Mouse (Mus musculus): ENCODE data around the gene Tldc2.

Gene Tldc2

DNA sequence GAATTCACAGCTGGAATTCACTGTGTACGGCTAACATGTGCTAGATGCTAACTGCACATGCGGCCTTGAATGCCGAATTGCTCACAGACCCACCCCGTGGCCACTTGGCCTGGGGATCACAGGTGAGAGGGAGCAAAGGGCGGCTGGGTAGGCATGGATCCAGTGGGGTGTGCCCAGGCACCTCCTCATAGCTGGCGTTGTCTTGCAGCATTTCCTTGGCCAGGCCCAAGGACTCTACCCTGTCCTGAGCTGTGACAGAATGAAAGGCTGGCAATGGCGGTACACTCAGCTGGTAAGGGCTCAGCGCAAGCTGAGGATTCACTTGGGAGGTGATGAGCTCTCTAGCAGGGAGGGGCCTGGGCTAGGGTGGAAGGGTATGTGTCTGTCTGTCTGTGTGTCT lies at the start of gene Tldc2:
Gene Tldc2 (plus strand): TSS at position 260 of the 400 bp plus-strand sequence.
- no peak for DNase-seq (ENCODE audit: low read depth, low spot score)

DNA sequence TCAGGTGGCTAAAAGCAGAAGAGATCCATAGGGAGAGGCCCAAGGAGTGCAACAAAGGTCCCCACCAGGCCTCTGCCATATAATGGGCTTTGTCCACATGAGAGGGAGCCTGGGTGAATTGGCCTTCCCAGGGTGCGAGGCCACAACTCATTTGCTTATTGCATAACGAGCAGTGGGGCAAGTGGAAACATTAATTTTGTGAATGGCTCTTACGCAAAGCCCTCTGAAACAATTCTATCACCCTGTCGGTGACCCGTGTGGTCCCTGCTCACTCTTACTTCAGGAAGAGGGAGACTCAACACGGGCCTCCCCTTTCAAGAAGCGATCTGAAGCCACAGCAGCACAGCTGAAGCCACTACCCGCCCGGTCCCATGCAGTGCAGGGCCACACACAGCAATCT lies 49.6 kb upstream of the Tldc2 start:
- DNase-seq (ENCODE audit: low read depth, low spot score) = no peak

DNA sequence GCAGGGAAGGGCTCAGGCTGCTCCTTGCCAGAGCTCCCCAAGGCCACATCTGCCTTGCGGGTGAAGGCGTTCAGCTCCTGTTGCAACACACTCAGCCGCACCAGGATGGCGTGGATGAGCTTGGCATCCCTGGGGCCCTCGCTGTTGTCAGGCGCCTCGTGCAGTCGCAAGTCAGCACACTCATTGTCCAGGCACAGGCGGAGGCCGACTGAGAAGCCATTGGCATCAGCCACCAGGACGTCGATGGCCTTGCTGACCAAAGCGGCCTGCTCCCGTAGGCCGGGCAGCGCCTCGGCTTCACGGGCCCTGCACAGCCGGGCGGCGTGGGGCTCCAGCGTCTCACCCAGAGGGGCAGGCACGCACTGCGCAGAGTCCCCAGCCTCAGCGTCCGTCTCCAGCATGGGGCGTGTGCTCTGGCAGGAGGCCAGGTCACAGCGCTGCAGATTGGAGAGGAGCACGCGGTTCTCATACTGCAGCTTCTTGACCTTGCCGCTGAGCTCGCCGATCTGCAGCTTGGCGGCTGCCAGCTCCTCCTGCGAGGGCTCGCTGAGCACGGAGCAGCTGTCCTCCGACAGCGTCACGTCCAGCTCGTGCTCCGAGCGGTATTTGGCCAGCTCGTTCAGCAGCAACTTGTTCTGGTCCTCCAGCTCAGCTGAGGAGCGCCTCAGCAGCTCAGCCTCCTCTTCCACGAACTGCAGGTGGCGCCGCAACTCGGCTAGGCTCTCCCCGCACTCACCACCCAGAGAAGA lies 46.8 kb upstream of the Tldc2 start:
- DNase-seq (ENCODE audit: low read depth, low spot score) = peak; percentile 50

DNA sequence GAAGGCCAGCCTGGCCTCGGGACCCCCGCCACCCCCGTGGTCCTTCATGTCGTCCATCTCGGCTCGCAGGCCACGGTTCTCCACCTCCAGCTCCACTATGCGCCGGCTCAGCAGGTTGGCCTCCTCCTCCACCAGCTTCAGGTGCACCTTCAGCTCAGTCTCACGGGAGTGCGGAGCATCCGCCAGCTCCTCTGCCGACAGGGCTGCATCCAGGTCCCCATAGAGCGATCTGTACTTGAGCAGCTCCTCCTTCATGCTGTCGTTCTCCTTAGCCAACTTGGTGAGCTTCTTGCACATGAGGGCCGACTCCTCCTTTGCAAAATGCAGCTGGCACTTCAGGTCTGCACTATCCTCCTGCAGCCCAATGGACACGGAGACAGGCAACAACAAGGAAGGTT lies 46.2 kb upstream of the Tldc2 start:
- no peak for DNase-seq (ENCODE audit: low read depth, low spot score)

DNA sequence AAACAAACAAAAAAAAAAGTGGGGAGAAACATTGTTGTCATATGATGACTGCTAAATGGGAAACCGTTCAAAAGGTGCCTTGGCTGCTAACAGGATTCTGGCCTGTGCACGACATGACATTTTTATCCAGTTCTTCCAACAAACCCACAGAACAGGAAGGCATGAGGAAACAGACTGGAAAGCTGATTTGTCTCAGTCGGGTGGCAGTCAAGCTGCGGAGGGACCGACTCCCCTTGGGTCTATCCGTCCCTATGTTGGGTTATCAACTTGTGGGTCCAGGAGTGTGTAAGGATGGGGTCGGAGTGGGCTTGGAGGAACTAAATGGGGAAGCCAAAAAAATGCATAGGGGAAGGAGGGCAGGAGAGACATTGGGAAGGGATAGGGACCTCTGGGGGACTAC lies 45.4 kb upstream of the Tldc2 start:
- no peak for DNase-seq (ENCODE audit: low read depth, low spot score)

DNA sequence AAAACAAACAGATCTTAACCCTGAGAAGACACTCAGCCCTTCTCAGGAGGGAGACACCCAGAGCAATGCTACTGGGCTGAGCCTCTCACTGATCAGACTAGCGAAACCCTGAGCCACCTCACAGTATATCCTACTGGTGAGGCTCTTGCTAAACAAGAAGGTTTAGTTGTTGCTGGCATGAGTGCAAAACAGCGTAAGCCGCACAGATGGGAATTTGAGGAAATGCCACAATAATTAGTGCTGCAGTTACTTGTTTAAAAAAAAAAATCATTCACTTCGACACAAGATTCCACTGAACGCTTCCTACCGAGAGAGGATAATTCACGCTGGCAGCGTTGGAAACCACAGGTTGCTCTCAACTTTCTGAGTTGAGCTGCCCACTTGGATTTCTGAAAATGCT lies 43.3 kb upstream of the Tldc2 start:
- no peak for DNase-seq (ENCODE audit: low read depth, low spot score)

DNA sequence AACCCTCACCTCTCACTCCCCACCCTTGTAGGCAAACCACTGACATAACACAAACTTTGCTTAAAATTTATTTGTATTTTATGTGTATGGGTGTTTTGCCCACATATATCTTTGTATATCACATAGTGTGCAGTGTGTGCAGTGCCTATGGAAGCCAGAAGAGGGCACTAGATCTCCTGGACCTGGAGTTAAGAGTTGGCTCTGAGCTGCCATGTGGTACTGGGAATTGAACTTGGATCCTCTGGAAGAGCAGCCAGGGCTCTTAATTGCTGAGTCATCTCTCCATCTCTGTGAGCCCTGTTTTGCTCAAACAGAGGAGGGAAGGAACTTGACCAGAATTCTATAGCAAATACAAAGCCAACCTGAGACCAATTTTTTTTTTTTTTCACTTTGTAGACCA lies 42.9 kb upstream of the Tldc2 start:
- peak; percentile 83 for DNase-seq (ENCODE audit: low read depth, low spot score)

DNA sequence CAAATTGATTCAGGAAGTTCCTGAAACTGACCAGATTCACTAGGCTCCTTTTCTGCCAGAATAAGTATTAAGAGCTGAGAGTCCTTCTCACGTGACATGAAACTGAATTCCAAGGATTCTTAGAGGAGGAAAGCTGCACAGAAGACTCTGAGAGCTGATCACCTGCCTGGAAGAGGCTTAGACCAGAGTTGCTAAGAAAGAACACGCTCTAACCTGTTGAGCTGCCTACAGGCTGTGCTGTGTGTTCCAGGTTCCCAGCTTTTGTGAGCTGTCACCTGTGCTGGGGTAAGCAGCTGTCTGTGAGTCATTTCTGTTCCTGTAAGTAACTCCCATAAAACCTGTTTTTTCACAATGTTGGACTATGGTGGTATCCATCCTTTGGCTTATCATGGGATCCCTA lies 40.9 kb upstream of the Tldc2 start:
- DNase-seq (ENCODE audit: low read depth, low spot score) = no peak

DNA sequence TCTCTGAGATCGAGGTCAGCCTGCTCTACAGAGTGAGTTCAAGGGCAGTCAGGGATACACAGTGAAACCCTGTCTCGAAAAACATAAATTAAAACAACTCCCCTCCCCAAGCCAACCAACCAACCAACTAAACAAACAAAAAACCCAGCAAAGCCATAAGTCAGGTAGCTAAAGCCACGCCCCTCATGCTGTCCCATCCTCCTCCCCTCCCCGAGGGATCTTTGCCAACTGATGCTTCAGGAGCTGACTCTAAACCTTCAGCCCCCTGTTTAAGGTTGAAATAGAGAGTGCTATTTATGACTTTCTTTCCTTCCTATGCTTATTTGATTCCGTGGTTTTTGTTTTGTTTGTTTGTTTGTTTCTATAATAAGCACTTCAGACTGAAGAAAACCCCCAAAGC lies 39.9 kb upstream of the Tldc2 start:
- no peak for DNase-seq (ENCODE audit: low read depth, low spot score)

DNA sequence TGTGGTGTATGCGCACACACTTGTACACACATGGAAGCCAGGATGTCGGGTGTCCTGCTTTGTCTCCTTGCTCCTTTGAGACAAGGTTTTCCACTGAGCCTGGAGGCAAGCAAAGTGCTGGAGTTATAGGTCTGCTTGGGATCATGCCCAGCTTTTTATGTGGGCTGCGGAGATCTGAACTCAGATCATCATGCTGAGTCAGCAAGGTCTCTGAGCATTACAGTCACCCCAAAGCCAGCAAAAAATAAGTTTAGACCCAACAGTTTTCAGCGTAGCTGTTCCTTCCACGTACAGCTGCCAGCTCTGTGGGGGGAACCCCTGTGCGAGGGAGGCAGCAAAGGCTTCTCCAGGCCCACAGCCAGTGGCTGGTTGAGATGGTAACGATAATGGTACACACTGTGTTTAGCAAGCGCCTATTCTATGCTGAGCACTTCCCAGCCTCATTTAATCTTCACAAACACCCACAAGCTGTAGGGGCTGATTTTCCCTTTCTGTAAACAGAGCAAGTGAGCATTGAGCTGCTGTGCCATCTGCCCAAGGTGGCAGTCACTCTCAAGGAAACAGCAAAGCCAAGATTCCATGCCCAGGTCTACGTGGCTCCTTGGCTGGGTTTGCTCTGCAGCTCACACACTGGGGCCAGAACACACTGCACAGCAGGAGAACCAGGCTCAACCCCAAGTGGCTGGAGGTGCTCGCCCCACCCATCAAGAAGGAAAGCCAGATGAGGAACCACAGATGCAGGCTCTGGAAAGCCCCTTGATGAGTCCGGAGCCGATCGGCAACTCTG lies 38.3 kb upstream of the Tldc2 start:
- DNase-seq (ENCODE audit: low read depth, low spot score) = no peak

DNA sequence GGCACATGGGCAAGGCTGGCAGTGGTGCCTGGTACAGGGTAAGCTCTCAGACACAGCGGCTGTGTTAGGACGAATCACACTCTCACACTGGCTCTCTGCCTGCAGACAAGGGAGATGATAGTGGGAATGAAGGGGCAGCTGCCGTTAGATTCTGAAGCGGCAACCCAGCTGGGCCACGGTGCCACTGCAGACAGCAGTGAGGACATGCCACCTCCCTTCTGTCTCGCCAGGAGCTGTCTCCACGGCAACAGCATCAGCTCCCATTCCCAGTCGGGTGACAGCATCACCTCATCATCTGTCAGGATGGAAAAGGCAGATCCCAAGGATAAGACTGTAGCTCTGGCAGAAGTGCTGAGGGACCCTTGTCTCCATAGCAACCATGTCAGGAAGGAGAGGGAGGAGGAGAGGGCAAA lies 37.0 kb upstream of the Tldc2 start:
- DNase-seq (ENCODE audit: low read depth, low spot score) = peak; percentile 52

DNA sequence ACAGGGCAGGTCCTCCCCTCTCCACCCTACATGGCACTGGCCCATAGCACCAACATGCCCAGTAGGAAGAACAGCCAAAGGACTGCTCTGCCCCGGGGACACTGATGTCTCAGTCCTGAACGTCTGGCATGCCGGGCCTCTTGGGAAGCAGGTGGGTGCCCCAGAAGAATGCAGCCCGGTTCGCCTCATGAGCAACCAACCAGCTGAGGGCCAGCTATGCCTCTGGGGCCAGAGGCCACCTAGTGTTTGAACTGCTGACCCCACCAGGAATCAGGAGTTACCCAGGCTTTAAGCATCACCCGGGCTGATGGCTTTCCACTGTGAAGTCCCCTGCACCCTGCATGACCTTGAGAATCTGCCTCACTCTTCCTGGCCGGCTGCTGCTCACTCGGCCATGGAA lies 34.4 kb upstream of the Tldc2 start:
- DNase-seq (ENCODE audit: low read depth, low spot score) = no peak

DNA sequence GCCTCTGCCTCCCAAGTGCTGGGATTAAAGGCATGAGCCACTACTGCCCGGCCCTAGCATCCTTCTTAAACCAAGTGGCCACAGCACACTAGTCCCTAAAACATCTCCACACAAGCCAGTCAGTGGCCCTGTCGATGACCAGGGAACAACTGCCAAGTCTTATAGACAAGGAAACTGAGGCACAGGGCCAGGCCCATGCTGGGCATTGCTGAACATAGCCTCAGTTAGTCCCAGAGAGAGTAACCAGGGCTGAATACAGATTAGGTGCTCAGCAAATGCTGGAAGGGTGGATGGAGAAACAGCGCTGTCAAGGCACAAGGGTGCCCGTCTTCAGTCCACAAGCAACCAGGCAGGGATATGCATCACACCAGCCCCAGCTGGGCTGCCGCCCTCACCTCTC lies 33.7 kb upstream of the Tldc2 start:
- DNase-seq (ENCODE audit: low read depth, low spot score) = no peak

DNA sequence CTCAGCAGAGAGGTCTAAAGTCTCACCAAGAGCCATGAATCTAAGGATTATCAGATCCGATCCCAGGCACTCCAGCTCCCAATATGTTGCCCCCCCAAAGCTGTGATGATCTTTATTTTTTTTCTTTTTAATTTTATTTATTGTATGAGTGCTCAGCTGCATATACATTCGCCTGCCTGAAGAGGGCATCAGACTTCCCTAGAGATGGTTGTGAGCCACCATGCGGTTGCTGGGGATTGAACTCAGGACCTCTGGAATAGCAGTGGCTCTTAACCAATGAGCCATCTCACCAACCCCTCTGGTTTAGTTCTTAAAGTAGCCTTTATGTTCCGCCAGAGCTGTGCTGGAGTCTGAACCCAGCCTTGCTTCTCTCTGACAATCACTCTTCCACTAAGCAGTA lies 33.1 kb upstream of the Tldc2 start:
- peak; percentile 59 for DNase-seq (ENCODE audit: low read depth, low spot score)

DNA sequence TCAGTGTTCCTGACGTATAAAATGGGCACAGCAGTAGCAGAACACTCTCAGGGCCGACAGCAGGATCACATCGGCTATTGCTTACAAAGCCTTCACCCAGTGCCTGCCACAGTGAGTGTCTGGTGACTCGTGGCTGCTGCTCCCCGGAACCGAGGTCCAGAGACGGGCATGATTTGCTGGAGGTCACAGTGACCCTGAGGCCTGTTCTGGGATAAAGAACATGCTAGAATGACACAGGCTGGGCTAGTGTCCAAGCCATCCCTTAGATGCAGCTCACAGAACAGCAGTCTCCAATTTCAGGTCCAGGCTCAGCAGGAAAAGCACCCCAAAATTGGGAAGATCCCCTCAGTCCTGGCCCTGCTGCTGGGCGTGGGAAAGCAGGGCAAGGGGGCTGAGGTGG lies 32.6 kb upstream of the Tldc2 start:
- DNase-seq (ENCODE audit: low read depth, low spot score) = no peak

DNA sequence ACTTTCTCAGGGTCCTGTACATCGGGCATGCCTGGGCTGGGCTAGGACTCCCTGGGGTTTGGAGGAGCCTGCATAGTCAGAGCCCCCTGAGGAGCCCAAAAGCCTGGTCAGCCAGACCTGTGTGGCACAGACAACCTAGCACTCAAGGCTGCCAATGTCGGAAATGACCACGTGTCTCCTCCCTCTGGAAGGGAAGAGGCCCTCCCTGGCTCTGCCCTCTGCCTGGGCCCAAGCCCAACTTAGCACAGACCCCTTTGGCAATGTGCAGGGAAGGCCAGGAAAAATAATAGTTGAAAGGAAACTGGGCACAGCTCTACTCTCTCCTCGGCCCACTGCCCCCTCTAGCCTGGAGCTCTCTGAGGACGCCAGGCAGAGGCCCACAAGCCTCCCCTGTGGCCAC lies 32.0 kb upstream of the Tldc2 start:
- no peak for DNase-seq (ENCODE audit: low read depth, low spot score)

DNA sequence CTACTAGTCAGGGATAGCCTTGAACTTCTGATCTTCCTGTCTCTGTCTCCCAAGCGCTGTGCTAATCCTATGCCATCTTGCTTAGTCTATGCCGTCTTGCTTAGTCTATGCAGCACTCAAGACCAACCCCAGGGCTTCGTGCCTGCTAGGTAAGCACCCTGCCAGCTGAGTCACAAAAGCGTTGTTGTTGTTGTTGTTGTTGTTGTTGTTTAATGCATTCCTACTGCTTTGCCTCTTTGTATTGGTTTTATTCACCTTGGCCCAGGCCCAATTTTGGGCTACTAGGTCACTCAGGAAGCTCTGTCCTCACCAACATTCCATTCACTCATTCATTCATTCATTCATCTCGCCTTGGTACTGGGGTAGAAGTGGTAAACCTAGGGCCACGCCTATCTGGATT lies 31.1 kb upstream of the Tldc2 start:
- DNase-seq (ENCODE audit: low read depth, low spot score) = no peak

DNA sequence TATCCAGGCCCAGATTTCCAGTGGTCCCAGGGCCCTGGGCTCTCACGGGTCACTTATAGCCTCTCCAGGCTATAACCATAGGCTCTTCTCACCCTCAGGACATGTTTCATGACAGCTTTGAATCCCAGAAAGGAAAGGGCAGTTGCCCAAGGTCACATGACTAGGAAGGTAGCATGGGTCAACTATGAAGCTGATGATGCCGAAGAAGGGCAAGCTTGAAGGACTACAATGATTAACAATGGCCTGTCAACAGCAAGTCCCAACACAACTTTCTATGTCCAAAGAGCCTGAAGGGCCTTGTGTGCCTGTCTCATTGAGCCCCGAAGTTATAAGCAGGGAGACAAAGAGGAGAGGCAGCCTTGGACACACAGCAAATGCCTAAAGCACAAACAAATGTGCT lies 29.7 kb upstream of the Tldc2 start:
- no peak for DNase-seq (ENCODE audit: low read depth, low spot score)

DNA sequence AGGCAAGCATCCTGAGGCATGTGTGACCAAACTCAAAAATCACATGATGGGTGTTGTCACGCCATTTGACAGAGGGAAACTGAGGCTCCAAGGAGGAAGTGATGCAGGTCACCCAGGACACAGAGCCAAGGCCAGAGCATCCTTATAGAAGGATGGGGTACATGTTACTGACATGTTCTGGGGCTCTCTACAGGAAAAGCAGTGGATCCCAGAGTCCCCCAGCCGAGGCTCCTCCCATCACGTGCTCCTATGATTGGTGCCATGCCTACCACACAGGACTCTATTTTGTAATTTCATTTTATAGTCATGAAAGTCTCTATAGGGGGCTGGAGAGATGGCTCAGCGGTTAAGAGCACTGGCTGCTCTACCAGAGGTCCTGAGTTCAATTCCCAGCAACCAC lies 29.1 kb upstream of the Tldc2 start:
- DNase-seq (ENCODE audit: low read depth, low spot score) = peak; percentile 62

DNA sequence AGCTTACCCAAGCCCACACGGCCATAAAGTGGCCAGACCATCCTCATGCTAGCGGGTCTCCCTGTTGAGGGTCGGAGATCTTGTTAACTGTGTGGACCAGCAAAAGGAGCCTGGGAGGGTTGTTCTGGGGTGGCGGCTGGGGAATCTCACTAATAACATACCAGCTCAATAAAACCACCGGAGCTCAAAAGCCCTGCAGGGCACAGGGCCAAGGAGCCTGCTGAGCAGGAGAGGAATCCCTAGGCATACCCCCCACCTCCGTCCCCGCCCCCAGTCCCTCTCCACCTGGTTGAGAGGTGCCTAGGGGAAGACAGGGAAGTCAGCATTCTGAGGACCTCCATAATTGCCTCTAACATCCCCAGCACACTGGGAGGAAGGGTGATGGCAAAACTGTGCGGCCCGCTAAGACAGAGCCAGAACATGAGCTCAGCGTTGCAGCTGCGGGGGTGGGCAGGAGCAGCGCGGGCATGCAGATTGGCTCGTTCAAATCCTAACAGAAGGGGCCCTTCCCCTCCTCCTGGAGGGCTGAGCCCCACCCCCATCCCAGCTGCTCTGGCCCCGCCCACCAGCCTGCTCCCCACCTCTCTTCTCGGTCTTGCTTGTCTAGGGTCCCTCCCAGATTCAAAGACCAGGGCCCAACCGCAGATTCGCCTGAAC lies 28.4 kb upstream of the Tldc2 start:
- DNase-seq (ENCODE audit: low read depth, low spot score) = peak; percentile 94

DNA sequence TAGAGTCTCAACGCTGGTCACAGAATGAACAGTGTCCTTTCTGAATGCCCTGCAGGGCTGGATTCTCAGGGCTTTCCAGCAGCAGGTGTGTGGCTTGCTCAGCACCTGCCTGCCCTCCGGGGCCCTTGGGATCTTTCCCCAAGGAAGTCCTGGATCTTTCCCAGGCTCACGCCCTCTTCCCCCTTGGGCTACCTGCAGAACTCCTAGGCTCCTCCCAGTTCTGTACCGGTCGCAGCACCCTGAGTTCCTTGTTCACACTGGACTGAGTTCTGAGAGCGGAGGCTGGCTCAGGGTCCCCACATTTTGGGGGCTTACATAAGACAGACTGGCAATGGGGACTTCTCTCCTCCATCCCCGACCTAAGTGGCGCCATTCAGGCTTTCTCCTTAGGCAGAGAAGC lies 27.7 kb upstream of the Tldc2 start:
- DNase-seq (ENCODE audit: low read depth, low spot score) = peak; percentile 59

DNA sequence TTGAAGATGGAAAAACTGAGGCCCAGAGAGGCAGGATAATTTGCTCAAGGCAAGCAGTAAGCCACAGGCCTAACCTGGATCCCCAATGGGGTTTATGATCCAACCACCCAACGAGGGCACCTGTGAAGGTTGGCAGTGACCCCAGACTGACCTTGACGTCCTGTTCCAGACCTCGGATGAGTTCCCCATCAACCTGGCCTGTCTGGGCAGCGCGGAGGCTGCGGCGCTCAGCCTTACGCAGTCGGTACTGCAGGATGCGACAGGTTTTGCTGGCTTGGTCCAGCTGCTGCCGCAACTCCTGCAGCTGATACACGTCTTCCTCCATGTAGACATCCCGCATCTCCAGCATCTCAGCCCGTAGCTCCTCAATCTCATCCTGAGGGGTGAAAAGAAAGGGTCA lies 26.8 kb upstream of the Tldc2 start:
- DNase-seq (ENCODE audit: low read depth, low spot score) = no peak

Data from R1 (cell line).